Mouse (Mus musculus) heart, embryonic 10.5 days (tissue): ENCODE data around the gene Eml3. TPM values are rescaled to one million over a fixed set of nuclear protein-coding genes. Genes with fewer than 3 reads are reported as not detected.
A peak's percentile ranks its signal among the peaks of the same experiment; 100 is the strongest.
"Not testable (repeated sequence)": the region's sequence is repeated elsewhere in the genome, so short reads cannot be mapped to it uniquely, and the experiment has no call there.

Source experiments
- DNase-seq: peaks from one replicate; pipeline ENCODE4 v3.0.0-alpha.2; 2017; ENCODE audit warnings: low spot score
- H3K27ac ChIP-seq: fragments of 300-500 bp; sonication (generic); 2 replicates; pipeline ENCODE4 v1.5.1; 2016; ENCODE audit warnings: mild to moderate bottlenecking
- H3K27me3 ChIP-seq: fragments of 300-500 bp; sonication (generic); 2 replicates; pipeline ENCODE4 v1.6.1; 2016; ENCODE audit warnings: mild to moderate bottlenecking; ENCODE audit not compliant: poor library complexity, insufficient read depth, severe bottlenecking
- H3K36me3 ChIP-seq: fragments of 300-500 bp; sonication (generic); 2 replicates; pipeline ENCODE4 v1.6.1; 2016; ENCODE audit warnings: mild to moderate bottlenecking, moderate library complexity
- H3K4me1 ChIP-seq: fragments of 300-500 bp; sonication (generic); 2 replicates; pipeline ENCODE4 v1.6.1; 2016; ENCODE audit warnings: mild to moderate bottlenecking
- H3K4me3 ChIP-seq: fragments of 300-500 bp; sonication (generic); 2 replicates; pipeline ENCODE4 v1.5.1; 2016; ENCODE audit warnings: mild to moderate bottlenecking, moderate library complexity
- H3K9me3 ChIP-seq: fragments of 300-500 bp; sonication (generic); 2 replicates; pipeline ENCODE4 v1.6.1; 2016; ENCODE audit warnings: mild to moderate bottlenecking, moderate library complexity
- WGBS: fragments of 180-500 bp; shearing (Covaris S2); methylation state at CpG from one replicate; pipeline ENCODE4 v1.1.7; 2016; 5-methylcytosine and 5-hydroxymethylcytosine counted together
- polyA plus RNA-seq: library from polyadenylated mRNA; unstranded; fragments of >200 nt; fragmentation: Nextera tagmentation; extraction: Ambion mirVana; gene quantifications from 2 replicates; pipeline ENCODE4 v1.2.1, GENCODE M21; 2016

Eml3 gene
- polyA plus RNA-seq, 1 experiment from 2014 or later, result 24.4 TPM

GRCm38 (mm10) chr19:8897211-8897864, 32.0 kb upstream of the Eml3 start:
- Histone ChIP-seq H3K27ac (peak overlapping the region; percentile 98), H3K4me3 (peak overlapping the region; percentile 98), H3K36me3 (peaks cover 43% of the 10 kb centered on the region), H3K4me1 (peaks cover 39% of the 10 kb centered on the region)
- not testable (repeated sequence) for H3K9me3 ChIP-seq, DNase-seq, H3K27me3 ChIP-seq
- WGBS, result 30% methylated on average over 21 of the region's 21 CpGs

DNA sequence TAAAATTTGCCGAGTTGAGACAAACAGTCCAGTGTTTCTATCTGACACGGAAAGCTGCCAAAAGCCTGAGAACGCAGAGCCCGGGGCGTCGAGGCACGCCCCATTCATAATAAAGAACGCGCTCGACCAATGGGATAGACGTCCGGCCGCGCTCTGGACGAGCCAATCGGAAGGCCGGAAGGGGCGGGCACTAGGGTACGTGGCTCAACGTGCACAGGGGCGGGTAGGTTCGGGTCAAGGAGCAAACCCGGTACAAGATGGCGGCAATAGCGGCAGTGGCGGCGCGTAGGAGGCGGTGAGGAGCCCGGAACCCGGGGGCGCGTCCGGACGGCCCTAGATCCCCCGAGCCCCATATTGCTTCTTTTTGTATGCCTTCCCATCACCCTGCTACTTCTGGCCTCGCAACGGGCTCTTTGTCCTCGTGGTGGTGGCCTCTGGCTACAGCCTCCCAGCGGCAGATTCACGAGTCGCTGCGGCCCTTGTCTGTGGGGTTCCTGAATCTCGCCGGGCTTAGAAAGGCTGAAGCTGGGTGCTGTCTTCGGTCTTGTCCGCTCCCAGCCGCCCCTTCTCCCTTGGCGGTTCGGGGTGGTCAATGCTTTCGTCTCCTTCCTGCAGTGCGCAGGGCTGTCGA, 31.4 kb upstream of the Eml3 start, which contains the start of gene Ganab:
TSS of gene Ganab (plus strand) at position 207 of the 631 bp plus-strand sequence.
- peaks cover 50% of the 10 kb centered on the region for H3K36me3 ChIP-seq

GRCm38 (mm10) chr19:8898576-8898975, 30.8 kb upstream of the Eml3 start:
- Histone ChIP-seq H3K4me3 (peak overlapping the region; percentile 98), H3K27me3 (no peaks in the 10 kb centered on the region), H3K27ac (peak overlapping the region; percentile 98), H3K4me1 (peaks cover 37% of the 10 kb centered on the region), H3K36me3 (peaks cover 56% of the 10 kb centered on the region), H3K9me3 (no peaks in the 10 kb centered on the region)
- DNase-seq, result no peak
- WGBS, result 11% methylated on average over 13 of the region's 13 CpGs

More for the DNA sequence above, 31.4 kb upstream of the Eml3 start, which contains the start of gene Ganab:
- Histone ChIP-seq H3K27me3 (no peaks in the 10 kb centered on the region), H3K4me3 (peak within 1 kb of the TSS; percentile 98), H3K9me3 (no peaks in the 10 kb centered on the region), H3K27ac (peak within 1 kb of the TSS; percentile 98), H3K4me1 (peaks cover 39% of the 10 kb centered on the region)
- peak; percentile 99 for DNase-seq
- WGBS, result under 1% methylated on average over 53 of the region's 53 CpGs

DNA sequence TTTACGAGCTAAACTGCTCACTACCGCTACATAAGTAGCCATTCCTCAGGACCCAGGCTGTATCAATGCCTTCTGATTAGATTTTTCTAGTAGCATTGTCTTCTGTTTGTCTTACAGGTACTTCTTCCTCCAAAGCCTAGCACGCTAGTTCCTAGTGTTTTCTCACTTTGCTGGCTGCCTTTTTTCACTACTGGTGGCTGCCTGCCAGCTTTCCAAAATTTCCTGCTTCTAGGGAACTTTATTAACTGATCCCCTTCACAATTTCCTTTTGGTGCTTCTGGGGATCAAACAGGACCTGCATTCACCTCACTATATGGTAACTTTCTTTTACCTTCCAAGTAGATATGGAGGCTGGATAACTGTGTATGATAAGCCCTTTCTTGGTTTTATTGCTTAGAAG, 30.3 kb upstream of the Eml3 start:
- Histone ChIP-seq H3K9me3 (no peaks in the 10 kb centered on the region), H3K36me3 (peaks cover 60% of the 10 kb centered on the region), H3K4me1 (peaks cover 33% of the 10 kb centered on the region), H3K27me3 (no peaks in the 10 kb centered on the region), H3K27ac (peak overlapping the region; percentile 98; the same call in 1 of the 2 replicates), H3K4me3 (peak overlapping the region; percentile 98)
- DNase-seq, result no peak
- WGBS, result 56% methylated on average over 3 of the region's 3 CpGs

DNA sequence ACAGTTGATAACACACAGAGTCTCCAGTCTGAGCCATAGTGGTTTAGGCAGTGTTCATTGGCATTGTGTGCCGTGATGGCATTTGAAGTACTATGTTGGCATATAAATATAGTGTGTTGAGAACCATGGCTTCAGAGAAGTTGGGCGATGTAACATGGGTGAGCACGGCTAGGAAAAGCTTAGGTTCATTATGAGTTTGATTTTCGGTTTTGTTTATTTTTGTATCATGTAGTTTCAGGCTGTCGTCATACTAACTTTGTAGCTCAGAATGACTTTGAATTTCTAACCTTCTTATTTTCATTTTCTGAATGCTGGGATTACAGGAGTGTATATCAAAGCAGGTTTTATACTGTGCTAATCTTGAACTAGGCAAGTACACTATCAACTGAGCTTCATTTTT, 25.9 kb upstream of the Eml3 start:
- no peaks in the 10 kb centered on the region for H3K9me3 ChIP-seq
- no peak for DNase-seq
- 93% methylated on average over 5 of the region's 5 CpGs for WGBS
- no peak overlapping the region for H3K27ac ChIP-seq
- no peak overlapping the region for H3K4me3 ChIP-seq
- H3K4me1 ChIP-seq, result peaks cover 9% of the 10 kb centered on the region
- peaks cover 74% of the 10 kb centered on the region for H3K36me3 ChIP-seq
- no peaks in the 10 kb centered on the region for H3K27me3 ChIP-seq

GRCm38 (mm10) chr19:8908531-8908930, 20.8 kb upstream of the Eml3 start:
- no peaks in the 10 kb centered on the region for H3K4me1 ChIP-seq
- 88% methylated on average over 6 of the region's 6 CpGs for WGBS
- no peak overlapping the region for H3K27ac ChIP-seq
- no peaks in the 10 kb centered on the region for H3K9me3 ChIP-seq
- H3K36me3 ChIP-seq, result peaks cover 97% of the 10 kb centered on the region
- DNase-seq, result no peak
- no peaks in the 10 kb centered on the region for H3K27me3 ChIP-seq
- no peak overlapping the region for H3K4me3 ChIP-seq

DNA sequence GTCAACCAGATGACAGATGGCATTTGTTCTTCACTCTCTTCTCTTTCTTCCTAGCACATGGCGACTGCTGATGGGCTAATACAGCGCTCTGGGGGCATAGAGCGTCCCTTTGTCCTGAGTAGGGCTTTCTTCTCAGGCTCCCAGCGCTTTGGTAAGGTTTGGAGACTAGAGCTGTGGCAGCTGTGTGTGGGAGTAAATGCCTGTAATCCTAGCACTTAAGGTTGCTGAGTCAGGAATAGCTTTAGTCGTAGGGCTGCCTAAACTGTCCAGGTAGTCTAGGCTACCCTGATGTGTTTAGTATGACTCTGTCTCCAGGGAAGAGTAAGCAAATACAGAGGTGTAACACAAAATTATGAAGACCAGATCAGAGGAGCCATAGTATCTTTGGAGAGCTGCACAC, 17.5 kb upstream of the Eml3 start:
- H3K27ac ChIP-seq, result no peak overlapping the region
- no peaks in the 10 kb centered on the region for H3K9me3 ChIP-seq
- 91% methylated on average over 5 of the region's 5 CpGs for WGBS
- no peak for DNase-seq
- no peak overlapping the region for H3K4me3 ChIP-seq
- H3K36me3 ChIP-seq, result peaks cover 100% of the 10 kb centered on the region
- no peaks in the 10 kb centered on the region for H3K27me3 ChIP-seq
- H3K4me1 ChIP-seq, result no peaks in the 10 kb centered on the region

GRCm38 (mm10) chr19:8914212-8914611, 15.1 kb upstream of the Eml3 start:
- Histone ChIP-seq H3K4me1 (no peaks in the 10 kb centered on the region), H3K36me3 (peaks cover 81% of the 10 kb centered on the region), H3K4me3 (no peak overlapping the region), H3K27ac (no peak overlapping the region), H3K27me3 (no peaks in the 10 kb centered on the region), H3K9me3 (no peaks in the 10 kb centered on the region)
- WGBS, result 91% methylated on average over 3 of the region's 3 CpGs
- DNase-seq, result no peak

- 87% methylated on average over 3 of the region's 3 CpGs for whole genome bisulfite sequencing
- Histone ChIP-seq H3K4me3 (no peak overlapping the region), H3K27ac (no peak overlapping the region), H3K9me3 (no peaks in the 10 kb centered on the region), H3K4me1 (peaks cover 13% of the 10 kb centered on the region), H3K27me3 (no peaks in the 10 kb centered on the region), H3K36me3 (peaks cover 44% of the 10 kb centered on the region)
- no peak for DNase-seq
These were observed 10.4 kb upstream of the Eml3 start for GRCm38 (mm10) chr19:8919000-8919399.

DNA sequence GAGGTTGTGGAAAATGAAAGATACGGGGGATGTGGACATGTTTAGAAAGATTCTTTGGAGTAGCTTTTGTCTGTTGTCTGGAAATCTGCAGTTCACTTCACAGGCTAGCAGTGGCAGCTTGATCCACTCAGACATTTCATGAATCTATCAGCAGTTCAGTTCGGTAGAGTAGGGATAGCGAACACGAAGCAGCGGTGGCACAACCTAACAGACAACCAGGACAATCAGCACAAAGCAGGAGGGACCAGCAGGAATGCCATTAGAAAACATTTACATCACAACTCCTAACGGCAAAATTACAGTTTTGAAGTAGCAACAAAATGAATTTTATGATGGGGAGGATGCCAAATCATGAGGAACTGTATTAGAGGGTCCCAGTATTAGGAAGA, 9.7 kb upstream of the Eml3 start:
- Histone ChIP-seq H3K9me3 (no peaks in the 10 kb centered on the region), H3K27me3 (no peaks in the 10 kb centered on the region), H3K36me3 (peaks cover 37% of the 10 kb centered on the region), H3K27ac (peak overlapping the region; percentile 92), H3K4me3 (peak overlapping the region; percentile 86), H3K4me1 (peaks cover 13% of the 10 kb centered on the region)
- 62% methylated on average over 6 of the region's 6 CpGs for WGBS
- no peak for DNase-seq

DNA sequence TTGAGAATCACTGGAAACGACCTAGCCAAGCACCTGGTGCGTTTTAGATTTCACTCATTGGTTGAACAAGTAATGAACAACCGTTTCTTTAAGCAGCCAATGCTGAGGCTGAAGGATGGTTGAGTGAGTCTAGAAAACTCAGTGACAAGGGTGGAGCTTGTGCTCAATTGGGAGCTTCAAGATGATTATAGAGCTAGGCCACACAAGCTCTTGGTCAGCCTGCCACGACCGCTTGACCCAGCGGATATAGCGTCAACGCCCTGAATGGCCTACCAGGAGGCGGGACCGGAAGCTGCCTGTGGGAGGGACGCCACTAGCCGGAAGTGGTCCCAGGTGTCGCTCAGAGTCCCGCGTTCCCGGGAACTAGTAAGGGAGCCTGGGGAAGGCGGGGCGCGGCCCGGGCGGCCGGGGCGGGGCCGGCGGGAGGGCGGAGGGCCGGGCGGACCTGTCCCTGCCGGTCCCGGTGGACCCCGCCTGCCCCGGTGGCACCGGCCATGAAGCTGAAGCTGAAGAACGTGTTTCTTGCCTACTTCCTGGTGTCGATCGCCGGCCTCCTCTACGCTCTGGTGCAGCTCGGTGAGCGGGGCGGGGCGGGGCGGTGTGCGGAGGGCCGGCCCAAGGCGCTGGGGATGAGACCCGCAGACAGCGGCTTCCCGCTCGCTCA, 9.1 kb upstream of the Eml3 start, which contains the start of gene B3gat3:
TSS of gene B3gat3 (plus strand) at position 302 of the 664 bp plus-strand sequence.
- DNase-seq, result peak; percentile 98
- Histone ChIP-seq H3K4me1 (peaks cover 13% of the 10 kb centered on the region), H3K36me3 (peaks cover 33% of the 10 kb centered on the region), H3K27ac (peak within 1 kb of the TSS; percentile 92), H3K27me3 (no peaks in the 10 kb centered on the region), H3K4me3 (peak within 1 kb of the TSS; percentile 86), H3K9me3 (no peaks in the 10 kb centered on the region)
- 3% methylated on average over 50 of the region's 50 CpGs for WGBS

GRCm38 (mm10) chr19:8920836-8921291, 8.5 kb upstream of the Eml3 start:
- DNase-seq, result no peak
- Histone ChIP-seq H3K4me1 (peaks cover 13% of the 10 kb centered on the region), H3K9me3 (no peaks in the 10 kb centered on the region), H3K27me3 (no peaks in the 10 kb centered on the region), H3K36me3 (peaks cover 33% of the 10 kb centered on the region), H3K4me3 (peak overlapping the region; percentile 86), H3K27ac (peak overlapping the region; percentile 92)
- WGBS, result 4% methylated on average over 6 of the region's 6 CpGs

GRCm38 (mm10) chr19:8921741-8922140, 7.6 kb upstream of the Eml3 start:
- Histone ChIP-seq H3K9me3 (no peaks in the 10 kb centered on the region), H3K27ac (0 out of 2 replicates have a peak overlapping the region, but pooled peaks have one; percentile 32), H3K27me3 (no peaks in the 10 kb centered on the region), H3K4me1 (peaks cover 13% of the 10 kb centered on the region), H3K36me3 (peaks cover 32% of the 10 kb centered on the region), H3K4me3 (0 out of 2 replicates have a peak overlapping the region, but pooled peaks have one; percentile 86)
- DNase-seq, result no peak
- WGBS, result 80% methylated on average over 9 of the region's 9 CpGs
